Mouse (Mus musculus): ENCODE results near the gene Ndufb4. TPM values are rescaled to one million over a fixed set of nuclear protein-coding genes. Genes with fewer than 3 reads are reported as not detected.

The Ndufb4 gene
- total RNA-seq, 1 experiment, result 47.3 TPM

DNA sequence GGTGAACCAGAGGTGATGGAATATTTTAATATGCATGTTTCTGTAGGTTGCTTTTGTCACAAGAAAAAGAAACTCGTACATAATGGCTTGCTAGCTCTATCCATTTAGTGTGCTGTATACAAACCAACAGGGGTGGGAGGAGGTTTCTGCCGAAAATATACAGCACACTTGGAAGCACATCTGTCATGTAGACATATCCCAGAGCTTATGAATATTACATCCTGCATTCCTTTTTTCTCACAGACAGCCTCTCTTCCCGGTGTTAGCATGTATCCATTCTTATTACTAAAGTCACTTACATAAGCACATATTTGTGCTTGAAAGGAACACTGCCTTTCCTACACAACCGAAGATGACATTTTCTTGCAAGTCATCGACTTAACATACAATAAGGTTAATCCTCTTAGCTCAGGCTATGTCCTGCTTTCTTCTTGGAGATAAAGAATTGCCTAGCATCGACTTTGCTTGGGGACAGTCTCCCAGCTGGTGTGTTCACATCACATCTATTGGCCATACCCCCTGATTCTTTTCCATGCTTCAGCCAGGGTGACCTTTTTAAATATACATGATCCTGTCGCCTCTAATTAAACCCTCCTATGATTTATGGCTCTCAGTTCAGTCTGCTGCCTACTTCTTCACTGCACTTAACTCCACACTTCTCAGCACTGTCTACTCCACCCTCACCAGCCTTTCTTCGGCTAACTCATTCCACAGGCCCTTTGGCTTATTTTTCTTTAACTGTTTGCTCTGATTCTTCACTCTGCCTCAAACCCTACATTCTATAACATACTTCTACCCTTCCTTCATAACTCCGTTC lies 9.6 kb upstream of the Ndufb4 start:
- no peaks in the 10 kb centered on the region for H3K36me3 ChIP-seq (ENCODE audit: control insufficient read depth, insufficient read depth, low read length, poor library complexity, severe bottlenecking)
- no peak for DNase-seq (ENCODE audit: low read depth, low spot score)
- H3K4me3 ChIP-seq (ENCODE audit: insufficient read depth in 1 of 2, low read depth in 1 of 2, low read length in 2 of 2, poor library complexity in 1 of 2, severe bottlenecking in 1 of 2), result no peak overlapping the region
- no peak overlapping the region for H3K27ac ChIP-seq (ENCODE audit: insufficient read depth, low read depth, low read length, poor library complexity, severe bottlenecking)
- H3K9ac ChIP-seq (ENCODE audit: insufficient read depth, low read depth, low read length, poor library complexity, severe bottlenecking), result no peak overlapping the region
- TF ChIP-seq ZC3H11A (IDR thresholded peaks at IDR 0.05; ENCODE audit: borderline replicate concordance, low read depth, low read length), result no peak
- no peak for TF ChIP-seq HCFC1 (IDR thresholded peaks at IDR 0.05; ENCODE audit: borderline replicate concordance, insufficient read depth, low read length)
- no peak for TF ChIP-seq ZNF384 (IDR thresholded peaks at IDR 0.05; ENCODE audit: low read depth, low read length)
- TF ChIP-seq MAFK (IDR thresholded peaks at IDR 0.05; ENCODE audit: insufficient read depth, low read depth, low read length), result no peak
- no peak for TF ChIP-seq CHD2 (IDR thresholded peaks at IDR 0.05; ENCODE audit: low read depth, low read length)
- no peaks in the 10 kb centered on the region for H3K9me3 ChIP-seq (ENCODE audit: control insufficient read depth, insufficient read depth, low read depth, low read length)
- no peaks in the 10 kb centered on the region for H3K4me1 ChIP-seq (ENCODE audit: control insufficient read depth in 2 of 2, insufficient read depth in 2 of 2, low read length in 2 of 2, poor library complexity in 1 of 2)
- in situ Hi-C loops (cut with MboI; ENCODE audit: low sequenced_read_pairs in 2 of 2, unreplicated experiment in 2 of 2), result no loop called here

DNA sequence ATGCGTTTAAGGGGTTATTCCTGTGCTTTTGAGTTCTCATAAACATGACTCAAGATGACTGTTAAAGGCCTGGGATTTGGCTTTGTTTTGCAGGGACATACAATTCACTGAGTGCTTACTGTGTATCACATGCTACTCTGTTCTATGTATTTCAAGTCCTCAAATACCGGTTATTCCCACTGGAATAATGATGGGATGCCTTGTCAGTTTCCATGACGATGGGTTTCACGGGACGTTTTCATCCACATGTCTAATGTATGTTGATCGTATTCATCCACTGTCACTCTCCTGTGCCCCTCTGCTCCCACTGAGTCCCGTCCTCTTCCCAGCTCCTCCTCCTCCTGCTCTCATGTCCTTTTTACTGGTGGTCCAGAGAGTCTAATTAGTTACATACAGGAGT lies 2.5 kb upstream of the Ndufb4 start:
- Histone ChIP-seq H3K27ac (ENCODE audit: insufficient read depth, low read depth, low read length, poor library complexity, severe bottlenecking) (no peak overlapping the region), H3K9me3 (ENCODE audit: control insufficient read depth, insufficient read depth, low read depth, low read length) (no peaks in the 10 kb centered on the region), H3K9ac (ENCODE audit: insufficient read depth, low read depth, low read length, poor library complexity, severe bottlenecking) (no peak overlapping the region), H3K4me1 (ENCODE audit: control insufficient read depth in 2 of 2, insufficient read depth in 2 of 2, low read length in 2 of 2, poor library complexity in 1 of 2) (peaks cover 10 to 12% of the 10 kb centered on the region in 2 experiments), H3K36me3 (ENCODE audit: control insufficient read depth, insufficient read depth, low read length, poor library complexity, severe bottlenecking) (no peaks in the 10 kb centered on the region), H3K4me3 (ENCODE audit: insufficient read depth in 1 of 2, low read depth in 1 of 2, low read length in 2 of 2, poor library complexity in 1 of 2, severe bottlenecking in 1 of 2) (no peak overlapping the region)
- no peak for DNase-seq (ENCODE audit: low read depth, low spot score)
- in situ Hi-C loops (cut with MboI; ENCODE audit: low sequenced_read_pairs in 2 of 2, unreplicated experiment in 2 of 2), result no loop called here
- TF ChIP-seq ZC3H11A (IDR thresholded peaks at IDR 0.05; ENCODE audit: borderline replicate concordance, low read depth, low read length) (no peak), HCFC1 (IDR thresholded peaks at IDR 0.05; ENCODE audit: borderline replicate concordance, insufficient read depth, low read length) (no peak), ZNF384 (IDR thresholded peaks at IDR 0.05; ENCODE audit: low read depth, low read length) (no peak), MAFK (IDR thresholded peaks at IDR 0.05; ENCODE audit: insufficient read depth, low read depth, low read length) (no peak)

DNA sequence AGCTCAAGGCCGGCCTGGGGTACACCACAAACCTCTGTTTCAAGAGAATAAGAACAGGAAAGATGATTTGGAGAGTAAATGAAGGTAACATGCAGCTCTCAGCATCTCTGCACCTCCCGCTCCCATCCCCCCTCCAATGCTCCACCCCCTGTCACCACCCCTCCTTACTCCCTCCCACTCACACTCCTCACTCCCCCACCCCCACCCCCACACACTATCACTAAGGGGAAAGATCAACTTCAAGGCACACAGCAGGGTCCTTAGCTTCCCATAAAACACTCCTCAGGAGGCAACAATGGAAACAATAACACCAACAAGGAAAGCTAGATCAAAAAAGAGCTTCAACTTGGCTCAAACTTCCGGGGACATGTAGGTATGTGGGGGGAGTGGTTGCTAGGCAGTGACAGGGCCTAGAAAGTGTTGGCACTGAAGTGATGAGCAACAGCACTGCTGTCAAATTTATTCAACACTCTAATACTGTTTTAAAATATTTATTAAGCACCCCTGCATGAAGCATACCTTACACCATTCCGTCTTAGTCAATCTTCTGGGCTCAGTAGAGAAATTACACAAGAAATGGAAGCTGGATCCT lies 1.6 kb upstream of the Ndufb4 start:
- Histone ChIP-seq H3K9ac (ENCODE audit: insufficient read depth, low read depth, low read length, poor library complexity, severe bottlenecking) (0 out of 2 replicates have a peak overlapping the region, but pooled peaks have one; percentile 20), H3K27ac (ENCODE audit: insufficient read depth, low read depth, low read length, poor library complexity, severe bottlenecking) (no peak overlapping the region), H3K9me3 (ENCODE audit: control insufficient read depth, insufficient read depth, low read depth, low read length) (no peaks in the 10 kb centered on the region), H3K4me3 (ENCODE audit: insufficient read depth in 1 of 2, low read depth in 1 of 2, low read length in 2 of 2, poor library complexity in 1 of 2, severe bottlenecking in 1 of 2) (no peak overlapping the region), H3K36me3 (ENCODE audit: control insufficient read depth, insufficient read depth, low read length, poor library complexity, severe bottlenecking) (no peaks in the 10 kb centered on the region), H3K4me1 (ENCODE audit: control insufficient read depth in 2 of 2, insufficient read depth in 2 of 2, low read length in 2 of 2, poor library complexity in 1 of 2) (peaks cover 14% of the 10 kb centered on the region in 2 experiments)
- TF ChIP-seq MAFK (IDR thresholded peaks at IDR 0.05; ENCODE audit: insufficient read depth, low read depth, low read length) (no peak), CHD2 (IDR thresholded peaks at IDR 0.05; ENCODE audit: low read depth, low read length) (0 out of 2 replicates have a peak, but pooled peaks have one; percentile 33)
- DNase-seq (ENCODE audit: low read depth, low spot score), result no peak
- in situ Hi-C loops (cut with MboI; ENCODE audit: low sequenced_read_pairs in 2 of 2, unreplicated experiment in 2 of 2), result no loop called here

DNA sequence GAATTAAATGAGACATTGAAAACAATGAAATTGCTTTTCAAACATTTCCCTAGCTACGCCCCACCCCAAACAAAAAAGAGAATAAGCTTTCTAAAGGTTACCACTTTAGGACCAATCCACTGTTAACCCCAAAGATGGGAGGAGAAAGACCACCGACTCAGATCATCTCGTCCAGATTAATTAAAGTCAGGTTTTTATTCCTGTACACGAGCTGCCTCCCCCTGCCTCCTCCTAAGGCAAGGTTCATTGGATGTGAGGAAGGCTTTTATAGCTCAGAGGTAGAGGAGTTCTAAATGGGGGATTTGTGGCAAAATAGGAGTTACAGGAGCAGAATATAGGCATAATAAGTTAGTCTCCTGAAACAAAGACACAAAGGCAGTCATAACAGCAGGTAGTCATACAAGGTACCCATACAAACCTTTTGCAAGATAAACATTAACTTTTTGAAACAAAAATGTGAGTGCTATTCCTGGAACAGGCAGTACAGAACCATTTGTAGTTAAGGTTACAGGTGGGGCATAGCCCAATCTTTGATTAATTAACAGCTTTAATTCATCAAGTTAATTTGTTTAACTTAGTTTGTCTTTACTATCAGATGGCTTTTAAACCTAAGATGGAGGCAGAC lies 690 bp upstream of the Ndufb4 start:
- peak overlapping the region; percentile 22; the same call in 1 of the 2 replicates for H3K27ac ChIP-seq (ENCODE audit: insufficient read depth, low read depth, low read length, poor library complexity, severe bottlenecking)
- H3K36me3 ChIP-seq (ENCODE audit: control insufficient read depth, insufficient read depth, low read length, poor library complexity, severe bottlenecking), result no peaks in the 10 kb centered on the region
- no peaks in the 10 kb centered on the region for H3K9me3 ChIP-seq (ENCODE audit: control insufficient read depth, insufficient read depth, low read depth, low read length)
- peak overlapping the region in 1 of 2 experiments; percentile 43; a peak in 2 of 4 replicates for H3K4me3 ChIP-seq (ENCODE audit: insufficient read depth in 1 of 2, low read depth in 1 of 2, low read length in 2 of 2, poor library complexity in 1 of 2, severe bottlenecking in 1 of 2)
- no peak overlapping the region; the same call in 1 of the 2 replicates for H3K9ac ChIP-seq (ENCODE audit: insufficient read depth, low read depth, low read length, poor library complexity, severe bottlenecking)
- in situ Hi-C loops (cut with MboI; ENCODE audit: low sequenced_read_pairs in 2 of 2, unreplicated experiment in 2 of 2), result no loop called here
- TF ChIP-seq ZNF384 (IDR thresholded peaks at IDR 0.05; ENCODE audit: low read depth, low read length), result no peak
- no peak for TF ChIP-seq CHD2 (IDR thresholded peaks at IDR 0.05; ENCODE audit: low read depth, low read length)
- no peak for TF ChIP-seq MAFK (IDR thresholded peaks at IDR 0.05; ENCODE audit: insufficient read depth, low read depth, low read length)
- no peak for TF ChIP-seq HCFC1 (IDR thresholded peaks at IDR 0.05; ENCODE audit: borderline replicate concordance, insufficient read depth, low read length)
- TF ChIP-seq ZC3H11A (IDR thresholded peaks at IDR 0.05; ENCODE audit: borderline replicate concordance, low read depth, low read length), result no peak
- peaks cover 14% of the 10 kb centered on the region in 2 experiments for H3K4me1 ChIP-seq (ENCODE audit: control insufficient read depth in 2 of 2, insufficient read depth in 2 of 2, low read length in 2 of 2, poor library complexity in 1 of 2)
- no peak for DNase-seq (ENCODE audit: low read depth, low spot score)
